Mouse (Mus musculus): Measurements from ENCODE around the gene Clasrp. TPM values are rescaled to one million over a fixed set of nuclear protein-coding genes. Genes with fewer than 3 reads are reported as not detected.

The Clasrp gene
- polyA plus RNA-seq, 1 experiment from 2014 or later = 45.5 TPM

DNA sequence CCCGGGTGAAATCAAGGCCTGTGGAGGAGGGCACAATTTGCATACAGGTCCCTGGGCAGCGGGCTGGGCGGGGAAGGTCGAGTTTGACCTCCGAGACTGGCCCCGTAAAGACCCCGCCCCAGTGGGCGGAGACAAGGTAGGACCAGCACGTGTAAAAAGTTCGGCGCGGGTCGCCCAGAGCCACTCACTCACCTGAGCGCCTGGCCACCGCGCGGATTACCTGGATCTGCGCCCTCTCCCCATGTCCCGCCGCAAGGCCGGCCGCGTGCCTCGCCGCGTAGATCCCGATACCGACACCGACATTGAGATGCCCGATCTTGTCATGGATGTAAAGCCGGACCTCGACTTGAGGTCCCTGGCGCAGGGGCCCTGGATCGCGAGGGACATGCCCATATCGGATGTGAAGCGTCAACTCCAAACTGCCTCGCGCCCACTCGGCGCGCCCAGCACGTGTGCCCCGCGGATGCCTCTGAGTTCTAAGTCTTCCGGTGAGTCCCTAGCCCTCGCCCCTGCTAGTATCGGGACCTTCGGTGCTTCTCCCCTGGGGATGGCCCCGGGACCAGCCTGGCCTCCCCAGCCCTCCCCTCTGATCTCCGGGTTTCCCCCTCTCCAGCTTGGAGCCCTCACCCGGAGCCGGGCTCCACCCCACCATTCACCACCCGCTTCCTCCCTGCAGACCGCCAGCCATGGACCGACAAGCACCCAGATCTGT is 27.0 kb downstream of the Clasrp start, which contains the start of the genes Zfp296 and Gemin7:
Gene Zfp296, plus strand, starts transcription at position 147 of the 712 bp plus-strand sequence.
Gene Gemin7, minus strand, starts transcription at position 455 of the 712 bp plus-strand sequence.
- H3K4me2 ChIP-seq = peak within 1 kb of the TSS; percentile 99
- peak; percentile 64 for DNase-seq (ENCODE audit: low spot score)
- H3K4me1 ChIP-seq (replicated peaks; ENCODE audit: control insufficient read depth, insufficient read depth, low read length) = peaks cover 26% of the 10 kb centered on the region
- no peaks in the 10 kb centered on the region for H3K9me3 ChIP-seq (ENCODE audit: control insufficient read depth, low read length)
- peak within 1 kb of the TSS; percentile 66 for H3K9ac ChIP-seq (ENCODE audit: low read depth, low read length)
- WGBS = under 1% methylated on average over 56 of the region's 56 CpGs
- peaks cover 13% of the 10 kb centered on the region; the same call in 1 of the 2 replicates for H3K36me3 ChIP-seq (ENCODE audit: control insufficient read depth, insufficient read depth, low read length)
- H3K4me3 ChIP-seq (ENCODE audit: low read depth, low read length) = peak within 1 kb of the TSS; percentile 52
- 0 out of 2 replicates have a peak, but pooled peaks cover 8% of the 10 kb centered on the region for H3K27me3 ChIP-seq (replicated peaks; ENCODE audit: control insufficient read depth, insufficient read depth, low read length)
- ATAC-seq (replicated peaks; ENCODE audit: low FRiP score) = no peak; the same call in 1 of the 2 replicates
- H3K27ac ChIP-seq (ENCODE audit: low read depth, low read length) = no peak within 1 kb of the TSS

DNA sequence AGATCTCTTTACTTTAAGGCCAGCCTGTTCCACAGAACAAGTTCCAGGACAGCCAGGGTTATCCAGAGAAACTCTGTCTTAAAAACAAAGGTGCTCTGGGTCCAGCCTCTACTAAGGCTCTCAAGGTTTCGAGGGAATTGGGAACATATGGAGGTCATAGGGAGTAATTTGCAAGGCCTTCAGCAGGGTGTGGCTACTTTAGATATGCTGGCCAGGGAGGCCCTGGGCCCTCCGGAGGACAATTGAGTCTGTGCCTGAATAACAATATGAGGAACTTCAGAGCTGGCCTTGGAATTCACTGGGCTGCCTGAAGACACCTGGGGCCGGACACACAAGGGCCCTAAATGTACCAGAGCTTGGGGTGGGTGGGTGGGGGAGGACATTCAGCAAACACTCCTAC is 28.7 kb downstream of the Clasrp start:
- Histone ChIP-seq H3K9me3 (ENCODE audit: control insufficient read depth, low read length) (no peaks in the 10 kb centered on the region), H3K9ac (ENCODE audit: low read depth, low read length) (peak overlapping the region; percentile 30), H3K36me3 (ENCODE audit: control insufficient read depth, insufficient read depth, low read length) (peaks cover 9% of the 10 kb centered on the region), H3K4me1 (replicated peaks; ENCODE audit: control insufficient read depth, insufficient read depth, low read length) (peaks cover 34% of the 10 kb centered on the region), H3K4me2 (peak overlapping the region; percentile 99), H3K4me3 (ENCODE audit: low read depth, low read length) (no peak overlapping the region), H3K27me3 (replicated peaks; ENCODE audit: control insufficient read depth, insufficient read depth, low read length) (0 out of 2 replicates have a peak, but pooled peaks cover 8% of the 10 kb centered on the region), H3K27ac (ENCODE audit: low read depth, low read length) (peak overlapping the region; percentile 41)
- DNase-seq (ENCODE audit: low spot score) (no peak), ATAC-seq (replicated peaks; ENCODE audit: low FRiP score) (no peak)
- WGBS = 49% methylated on average over 3 of the region's 3 CpGs

DNA sequence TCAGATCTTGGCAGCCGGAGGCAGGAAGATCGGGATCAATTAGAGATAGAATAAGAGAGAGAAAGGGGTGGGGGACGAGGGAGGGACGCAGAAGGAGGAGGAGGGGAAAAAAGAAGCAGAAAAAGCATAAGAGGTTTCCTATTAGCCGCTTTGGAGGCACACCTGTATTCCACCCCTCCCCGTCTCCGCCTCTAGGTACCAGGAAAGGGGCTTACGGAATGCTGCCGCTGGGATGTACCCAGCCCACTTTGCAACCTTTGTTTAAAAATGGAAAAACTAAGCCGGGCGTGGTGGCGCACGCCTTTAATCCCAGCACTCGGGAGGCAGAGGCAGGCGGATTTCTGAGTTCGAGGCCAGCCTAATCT is 30.5 kb downstream of the Clasrp start:
- DNase-seq (ENCODE audit: low spot score) (no peak), ATAC-seq (replicated peaks; ENCODE audit: low FRiP score) (no peak)
- Histone ChIP-seq H3K9ac (ENCODE audit: low read depth, low read length) (peak overlapping the region; percentile 90), H3K4me2 (peak overlapping the region; percentile 89), H3K9me3 (ENCODE audit: control insufficient read depth, low read length) (no peaks in the 10 kb centered on the region), H3K27me3 (replicated peaks; ENCODE audit: control insufficient read depth, insufficient read depth, low read length) (0 out of 2 replicates have a peak, but pooled peaks cover 8% of the 10 kb centered on the region), H3K27ac (ENCODE audit: low read depth, low read length) (peak overlapping the region; percentile 85), H3K36me3 (ENCODE audit: control insufficient read depth, insufficient read depth, low read length) (peaks cover 9% of the 10 kb centered on the region; the same call in 1 of the 2 replicates), H3K4me3 (ENCODE audit: low read depth, low read length) (peak overlapping the region; percentile 85), H3K4me1 (replicated peaks; ENCODE audit: control insufficient read depth, insufficient read depth, low read length) (peaks cover 34% of the 10 kb centered on the region)
- 22% methylated on average over 16 of the region's 16 CpGs for WGBS

DNA sequence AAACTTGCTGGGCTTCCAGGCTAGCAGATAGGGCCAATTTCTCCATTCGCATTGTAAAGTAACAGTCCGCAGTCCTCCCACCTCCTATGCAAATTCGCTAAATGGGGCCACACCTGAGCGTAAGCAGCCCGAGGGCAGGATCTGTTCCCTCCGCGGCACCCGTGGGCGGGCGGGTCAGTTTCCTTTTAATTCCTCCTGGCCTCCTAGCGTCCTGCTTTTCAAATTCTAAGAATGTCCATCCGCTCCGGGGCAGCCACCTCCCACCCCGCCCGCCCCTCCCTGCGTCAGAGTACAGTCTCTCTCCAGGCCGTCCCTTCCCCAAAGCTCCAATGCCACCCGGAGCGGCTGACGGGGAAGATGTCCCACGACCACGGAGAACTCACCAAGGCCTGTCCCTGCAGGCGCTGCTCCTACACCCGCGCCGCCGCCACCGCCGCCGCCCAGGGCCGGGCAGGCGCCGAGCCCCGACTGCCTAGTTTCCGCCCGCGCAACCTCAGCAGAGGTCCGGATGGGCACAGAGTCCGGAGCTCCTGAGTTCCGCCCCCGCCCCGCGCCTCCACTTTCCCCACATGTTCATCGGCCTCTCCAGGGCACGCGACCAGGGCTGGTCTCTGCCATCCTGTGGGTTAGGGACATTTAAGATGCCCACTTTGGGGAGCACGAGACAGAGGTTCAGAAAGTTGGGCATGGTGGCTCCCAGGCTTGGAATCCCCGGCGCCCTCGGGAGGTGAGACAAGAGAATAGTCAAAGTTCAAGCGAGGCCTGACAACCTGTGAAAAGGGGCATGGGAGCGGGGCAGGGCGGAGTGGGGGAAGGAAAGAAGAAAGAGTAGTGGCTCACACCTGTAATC is 31.1 kb downstream of the Clasrp start:
- DNase-seq (ENCODE audit: low spot score) (peak; percentile 92), ATAC-seq (replicated peaks; ENCODE audit: low FRiP score) (peak; percentile 85)
- under 1% methylated on average over 52 of the region's 53 CpGs for WGBS
- Histone ChIP-seq H3K4me1 (replicated peaks; ENCODE audit: control insufficient read depth, insufficient read depth, low read length) (peaks cover 34% of the 10 kb centered on the region), H3K9me3 (ENCODE audit: control insufficient read depth, low read length) (no peaks in the 10 kb centered on the region), H3K9ac (ENCODE audit: low read depth, low read length) (peak overlapping the region; percentile 90), H3K27ac (ENCODE audit: low read depth, low read length) (peak overlapping the region; percentile 85), H3K27me3 (replicated peaks; ENCODE audit: control insufficient read depth, insufficient read depth, low read length) (0 out of 2 replicates have a peak, but pooled peaks cover 8% of the 10 kb centered on the region), H3K4me2 (peak overlapping the region; percentile 89), H3K36me3 (ENCODE audit: control insufficient read depth, insufficient read depth, low read length) (peaks cover 9% of the 10 kb centered on the region; the same call in 1 of the 2 replicates), H3K4me3 (ENCODE audit: low read depth, low read length) (peak overlapping the region; percentile 85)

DNA sequence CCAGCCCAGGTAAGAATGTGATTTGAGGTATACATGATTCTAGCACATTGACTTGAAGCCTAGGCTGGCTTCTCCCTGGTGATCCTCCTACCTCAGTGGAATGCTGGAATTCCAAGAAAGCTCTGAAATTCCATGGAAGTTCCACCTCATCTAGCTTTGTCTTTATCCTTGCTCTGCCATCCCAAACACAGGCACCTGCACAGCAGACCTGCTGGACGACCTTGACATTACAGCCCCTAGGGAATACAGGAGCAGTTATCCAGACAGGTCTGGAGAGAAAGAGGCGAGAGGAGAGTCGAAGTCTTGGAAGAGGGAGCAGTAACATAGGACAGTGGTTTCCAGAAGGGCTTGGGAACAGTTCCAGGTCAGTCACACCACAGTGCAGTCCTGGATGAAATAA is 34.6 kb downstream of the Clasrp start:
- Histone ChIP-seq H3K27ac (ENCODE audit: low read depth, low read length) (no peak overlapping the region), H3K36me3 (ENCODE audit: control insufficient read depth, insufficient read depth, low read length) (peaks cover 28% of the 10 kb centered on the region), H3K27me3 (replicated peaks; ENCODE audit: control insufficient read depth, insufficient read depth, low read length) (no peaks in the 10 kb centered on the region), H3K9ac (ENCODE audit: low read depth, low read length) (no peak overlapping the region), H3K4me2 (no peak overlapping the region), H3K4me1 (replicated peaks; ENCODE audit: control insufficient read depth, insufficient read depth, low read length) (peaks cover 13% of the 10 kb centered on the region), H3K9me3 (ENCODE audit: control insufficient read depth, low read length) (no peaks in the 10 kb centered on the region), H3K4me3 (ENCODE audit: low read depth, low read length) (no peak overlapping the region)
- DNase-seq (ENCODE audit: low spot score) = no peak
- no peak for ATAC-seq (replicated peaks; ENCODE audit: low FRiP score)
- WGBS = 83% methylated on average over 3 of the region's 3 CpGs

DNA sequence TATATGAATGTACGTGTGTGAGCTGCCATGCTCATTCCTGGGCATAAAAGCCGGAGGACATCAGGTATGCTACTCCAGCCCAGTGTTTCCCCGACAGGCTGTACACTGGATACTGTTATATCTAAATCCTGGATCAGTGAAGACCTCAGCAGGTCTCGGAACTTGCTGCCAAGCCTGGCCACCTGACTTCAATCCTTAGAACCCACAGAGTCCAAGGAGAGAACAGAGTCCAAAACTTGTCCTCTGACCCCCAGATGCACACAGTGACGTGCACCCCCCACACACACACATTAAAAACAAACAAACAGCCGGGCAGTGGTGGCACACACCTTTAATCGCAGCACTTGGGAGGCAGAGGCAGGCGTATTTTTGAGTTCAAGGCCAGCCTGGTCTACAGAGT is 36.9 kb downstream of the Clasrp start:
- H3K27ac ChIP-seq (ENCODE audit: low read depth, low read length) = no peak overlapping the region
- peaks cover 34% of the 10 kb centered on the region for H3K36me3 ChIP-seq (ENCODE audit: control insufficient read depth, insufficient read depth, low read length)
- no peak for DNase-seq (ENCODE audit: low spot score)
- no peaks in the 10 kb centered on the region for H3K27me3 ChIP-seq (replicated peaks; ENCODE audit: control insufficient read depth, insufficient read depth, low read length)
- peaks cover 25% of the 10 kb centered on the region for H3K4me1 ChIP-seq (replicated peaks; ENCODE audit: control insufficient read depth, insufficient read depth, low read length)
- H3K4me3 ChIP-seq (ENCODE audit: low read depth, low read length) = no peak overlapping the region
- no peak for ATAC-seq (replicated peaks; ENCODE audit: low FRiP score)
- H3K9ac ChIP-seq (ENCODE audit: low read depth, low read length) = no peak overlapping the region
- H3K4me2 ChIP-seq = no peak overlapping the region
- 95% methylated on average over 8 of the region's 8 CpGs for WGBS
- no peaks in the 10 kb centered on the region; the same call in 1 of the 2 replicates for H3K9me3 ChIP-seq (ENCODE audit: control insufficient read depth, low read length)

DNA sequence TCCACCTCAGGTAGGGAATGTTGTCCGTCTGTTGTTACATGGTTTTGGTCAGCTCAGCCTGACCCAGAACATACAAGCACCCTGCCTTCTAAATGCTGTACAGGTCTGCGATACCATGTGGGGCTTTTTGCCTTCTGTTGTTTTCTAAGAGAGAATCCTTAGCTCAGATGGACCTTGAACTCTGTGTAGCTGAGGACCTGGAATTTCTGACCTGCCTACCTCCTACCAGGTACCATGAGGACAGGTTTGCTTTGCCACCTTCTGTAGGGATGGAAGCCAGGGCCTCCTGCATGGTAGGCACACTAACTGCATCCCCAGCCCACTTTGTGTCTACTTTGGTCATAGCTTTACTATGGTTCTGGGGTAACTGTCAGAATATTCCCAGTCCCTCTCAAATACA is 38.5 kb downstream of the Clasrp start:
- Histone ChIP-seq H3K4me2 (no peak overlapping the region; the same call in 1 of the 2 replicates), H3K27me3 (replicated peaks; ENCODE audit: control insufficient read depth, insufficient read depth, low read length) (no peaks in the 10 kb centered on the region), H3K9me3 (ENCODE audit: control insufficient read depth, low read length) (no peaks in the 10 kb centered on the region; the same call in 1 of the 2 replicates), H3K4me3 (ENCODE audit: low read depth, low read length) (no peak overlapping the region), H3K27ac (ENCODE audit: low read depth, low read length) (no peak overlapping the region), H3K9ac (ENCODE audit: low read depth, low read length) (no peak overlapping the region), H3K4me1 (replicated peaks; ENCODE audit: control insufficient read depth, insufficient read depth, low read length) (peaks cover 18% of the 10 kb centered on the region), H3K36me3 (ENCODE audit: control insufficient read depth, insufficient read depth, low read length) (peaks cover 29% of the 10 kb centered on the region)
- no peak for DNase-seq (ENCODE audit: low spot score)
- no peak for ATAC-seq (replicated peaks; ENCODE audit: low FRiP score)
- 94% methylated on average over 2 of the region's 2 CpGs for WGBS

DNA sequence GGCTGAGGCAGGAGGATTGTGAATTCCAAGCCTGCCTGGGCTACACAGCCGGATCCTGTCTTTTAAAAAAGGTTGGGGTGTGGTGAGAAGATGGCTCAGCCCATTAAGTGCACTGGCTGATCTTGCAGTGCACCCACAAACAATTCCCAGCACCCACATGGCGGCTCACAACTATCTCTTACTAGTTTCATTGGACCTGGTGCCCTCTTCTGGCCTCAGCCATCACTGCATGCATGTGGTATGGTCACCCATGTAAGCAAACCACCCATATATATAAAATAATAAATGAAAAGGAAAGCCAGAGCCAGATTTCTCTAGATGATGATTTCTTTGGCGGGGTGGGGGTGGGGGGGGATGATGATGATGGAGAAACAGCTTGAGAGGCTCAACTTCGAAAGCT is 39.8 kb downstream of the Clasrp start:
- H3K27ac ChIP-seq (ENCODE audit: low read depth, low read length) = peak overlapping the region; percentile 90
- H3K9ac ChIP-seq (ENCODE audit: low read depth, low read length) = peak overlapping the region; percentile 5; the same call in 1 of the 2 replicates
- DNase-seq (ENCODE audit: low spot score) = no peak
- H3K27me3 ChIP-seq (replicated peaks; ENCODE audit: control insufficient read depth, insufficient read depth, low read length) = no peaks in the 10 kb centered on the region
- H3K4me1 ChIP-seq (replicated peaks; ENCODE audit: control insufficient read depth, insufficient read depth, low read length) = peaks cover 32% of the 10 kb centered on the region
- H3K4me3 ChIP-seq (ENCODE audit: low read depth, low read length) = no peak overlapping the region
- 86% methylated on average over 4 of the region's 4 CpGs for WGBS
- ATAC-seq (replicated peaks; ENCODE audit: low FRiP score) = no peak
- H3K9me3 ChIP-seq (ENCODE audit: control insufficient read depth, low read length) = no peaks in the 10 kb centered on the region; the same call in 1 of the 2 replicates
- H3K36me3 ChIP-seq (ENCODE audit: control insufficient read depth, insufficient read depth, low read length) = peaks cover 29% of the 10 kb centered on the region
- H3K4me2 ChIP-seq = peak overlapping the region; percentile 98
